In the genomic region with DNA sequence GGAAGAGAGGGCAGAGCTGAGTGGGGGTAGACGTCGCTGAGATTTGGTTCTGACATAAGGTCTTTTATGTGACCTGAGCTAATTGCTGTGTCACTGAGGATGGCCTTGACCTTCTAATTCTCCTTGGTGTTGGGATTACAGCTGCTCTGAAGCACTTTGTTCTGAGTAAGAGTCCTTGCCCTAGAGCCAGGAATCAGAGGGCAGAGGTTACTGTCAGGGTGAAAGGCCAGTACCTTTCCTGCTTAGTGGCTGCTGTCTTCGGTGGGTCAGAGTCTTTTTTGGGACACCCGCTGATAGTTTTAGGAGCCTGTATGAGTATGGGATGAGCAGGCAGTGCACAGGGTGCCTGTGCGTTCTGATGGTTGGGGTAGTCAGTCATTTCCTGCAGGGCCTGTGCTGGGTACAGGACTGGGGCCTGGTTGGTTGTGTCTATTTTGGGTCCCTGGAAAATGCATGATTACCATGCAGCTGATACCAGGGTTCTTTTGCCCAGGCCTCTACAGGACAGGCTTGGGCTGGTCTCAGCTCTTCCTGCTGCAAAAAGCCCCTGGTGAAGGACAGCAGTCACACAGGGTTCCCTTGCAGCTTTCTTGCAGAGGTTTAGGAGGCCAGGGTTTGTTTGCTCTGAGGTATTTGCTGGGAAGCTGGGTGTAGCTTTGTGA, we compare ENCODE assay signal across 16 mouse cellular contexts. TPM values are rescaled to one million over a fixed set of nuclear protein-coding genes. Genes with fewer than 3 reads are reported as not detected.
DNase-seq lines count a peak whose midpoint lies in the region; ATAC-seq and TF ChIP-seq lines count a peak whose summit lies in the region.
"Had no signal": no experiment of that assay in that cellular context is flagged by ENCODE, and none has a peak within 500 bp of the region (broad histone marks: within the 10 kb centered on the region; RNA-seq: fewer than 3 reads in every experiment).

No protein-coding gene starts in this region.

- TF ChIP-seq CTCF in layer of hippocampus, adult 2 months (conservative IDR thresholded peaks at IDR 0.05), result no peak

- no peaks in the 10 kb centered on the region for H3K27me3 ChIP-seq in liver, embryonic 12.5 days (replicated peaks)
- H3K27me3 ChIP-seq: lung, embryonic 15.5 days; Patski had no signal

- peaks cover 85% of the 10 kb centered on the region for H3K36me3 ChIP-seq in liver, embryonic 12.5 days

- H3K4me1 ChIP-seq in liver, embryonic 12.5 days, result peaks cover 73% of the 10 kb centered on the region

- no peak overlapping the region; the same call in 1 of the 2 replicates for H3K9ac ChIP-seq in liver, embryonic 12.5 days
- H3K9ac ChIP-seq: lung, embryonic 15.5 days had no signal

- DNase-seq in embryo, embryonic 10.5 days (ENCODE audit: low spot score), result peak; percentile 35
- no peak for DNase-seq in embryo, embryonic 9.5 days (ENCODE audit: extremely low spot score)
- no peak for DNase-seq in layer of hippocampus, adult 2 months (ENCODE audit: low spot score in 2 of 2)
- no peak for DNase-seq in layer of hippocampus, adult 8-10 months (ENCODE audit: low spot score in 2 of 2)
- DNase-seq in adrenal gland, postnatal 10 days, result peak; percentile 38
- DNase-seq in thymus, postnatal 0 days (ENCODE audit: low spot score), result no peak
- no peak for DNase-seq in cerebellum, postnatal 25 days
- DNase-seq: B cell, adult 2 months; cerebellum, postnatal 36 days; gastrocnemius, postnatal 25 days; kidney, adult 2 months had no signal

- H3K4me2 ChIP-seq in liver, embryonic 12.5 days, result peak overlapping the region; percentile 43; the same call in 1 of the 2 replicates
- H3K4me2 ChIP-seq: lung, embryonic 15.5 days had no signal

- ATAC-seq in liver, embryonic 12.5 days, result no peak
- ATAC-seq: forebrain, embryonic 14.5 days; Patski had no signal

- H3K4me3 ChIP-seq in layer of hippocampus, adult 2 months, result no peak overlapping the region
- H3K4me3 ChIP-seq in liver, embryonic 12.5 days, result no peak overlapping the region
- H3K4me3 ChIP-seq: lung, embryonic 15.5 days; myocyte had no signal

- 56% methylated on average over 5 of the region's 5 CpGs for WGBS in liver, embryonic 12.5 days (ENCODE audit: insufficient replicate concordance)

- no peaks in the 10 kb centered on the region for H3K9me3 ChIP-seq in liver, embryonic 12.5 days (replicated peaks)
- H3K9me3 ChIP-seq: lung, embryonic 15.5 days had no signal

- H3K27ac ChIP-seq in layer of hippocampus, adult 2 months, result peak overlapping the region; percentile 47; the same call in 1 of the 2 replicates
- peak overlapping the region; percentile 65 for H3K27ac ChIP-seq in liver, embryonic 12.5 days
- H3K27ac ChIP-seq: lung, embryonic 15.5 days had no signal

RNA-seq across cellular contexts. Expression of gene Pgs1, which starts 22.2 kb away (rescaled TPM):
- 10 to 100 TPM; 76.2 to 81.3 TPM for total RNA-seq in layer of hippocampus, adult 2 months (2021)
- 10 to 100 TPM; 71.3 to 80.4 (median 78.8) TPM for total RNA-seq in layer of hippocampus, adult 8-10 months (2022)
- 10 to 100 TPM; 30.9 to 31.0 TPM for total RNA-seq in adrenal gland, postnatal 10 days (2021)
- 26.4 and 29.6 TPM in 2 replicates for polyA plus RNA-seq in liver, embryonic 12.5 days (2016; fragmentation: Nextera tagmentation; extraction: Ambion mirVana)
- 54.8 and 55.6 TPM in 2 replicates for polyA plus RNA-seq in thymus, postnatal 0 days (2015; fragmentation: Nextera tagmentation; extraction: Ambion mirVana)

RNA-seq across cellular contexts. Expression of gene Socs3, which starts 38.4 kb away (rescaled TPM):
- 1 to 10 TPM in 1 of 2 experiments, under 1 TPM in 1; 0.92 to 1.3 TPM for total RNA-seq in layer of hippocampus, adult 2 months (2021)
- 1 to 10 TPM in 3 of 4 experiments, under 1 TPM in 1; 0.81 to 7.9 (median 3.3) TPM for total RNA-seq in layer of hippocampus, adult 8-10 months (2022)
- total RNA-seq in adrenal gland, postnatal 10 days (2021), result 1 to 10 TPM; 5.0 to 9.0 TPM
- 8.6 and 9.8 TPM in 2 replicates for polyA plus RNA-seq in liver, embryonic 12.5 days (2016; fragmentation: Nextera tagmentation; extraction: Ambion mirVana)
- 25.8 and 26.7 TPM in 2 replicates for polyA plus RNA-seq in thymus, postnatal 0 days (2015; fragmentation: Nextera tagmentation; extraction: Ambion mirVana)

Comparison
In these comparisons a context has a peak if more than half of its experiments do, and no peak if none do; other contexts are left out.
1. DNase-seq: peak in embryo, embryonic 10.5 days (single experiment) and adrenal gland, postnatal 10 days (single experiment); none in embryo, embryonic 9.5 days (single experiment), layer of hippocampus, adult 2 months (0 of 2), layer of hippocampus, adult 8-10 months (0 of 2), thymus, postnatal 0 days (single experiment) and cerebellum, postnatal 25 days (0 of 2).